Mouse (Mus musculus): ENCODE data around the gene Wfdc8. TPM values are rescaled to one million over a fixed set of nuclear protein-coding genes. Genes with fewer than 3 reads are reported as not detected.

The Wfdc8 gene
- polyA plus RNA-seq, 1 experiment from 2014 or later: not detected

Other genes with a start within 250 kb of the Wfdc8 start
- gene Slpi, start 224.5 kb downstream of the Wfdc8 start, polyA plus RNA-seq (2014; fragmentation: Nextera tagmentation; extraction: Ambion mirVana): 0.32 and 0.79 TPM in 2 replicates
- not detected in 2 replicates for gene Rbpjl, start 210.5 kb downstream of the Wfdc8 start, polyA plus RNA-seq (2014; fragmentation: Nextera tagmentation; extraction: Ambion mirVana)
- gene Matn4, start 208.5 kb downstream of the Wfdc8 start, polyA plus RNA-seq (2014; fragmentation: Nextera tagmentation; extraction: Ambion mirVana): 1.2 and 1.3 TPM in 2 replicates
- 19.2 and 24.1 TPM in 2 replicates for gene Sdc4, start 169.7 kb downstream of the Wfdc8 start, polyA plus RNA-seq (2014; fragmentation: Nextera tagmentation; extraction: Ambion mirVana)
- gene Sys1, start 156.7 kb downstream of the Wfdc8 start, polyA plus RNA-seq (2014; fragmentation: Nextera tagmentation; extraction: Ambion mirVana): 53.3 and 58.3 TPM in 2 replicates
- gene Gm20458, start 152.7 kb downstream of the Wfdc8 start, polyA plus RNA-seq (2014; fragmentation: Nextera tagmentation; extraction: Ambion mirVana): 2.6 and 4.3 TPM in 2 replicates
- not detected in 2 replicates for gene Trp53tg5, start 139.9 kb downstream of the Wfdc8 start, polyA plus RNA-seq (2014; fragmentation: Nextera tagmentation; extraction: Ambion mirVana)
- gene Dbndd2, start 127.5 kb downstream of the Wfdc8 start, polyA plus RNA-seq (2014; fragmentation: Nextera tagmentation; extraction: Ambion mirVana): 1.6 and 4.2 TPM in 2 replicates
- gene Pigt, start 116.1 kb downstream of the Wfdc8 start, polyA plus RNA-seq (2014; fragmentation: Nextera tagmentation; extraction: Ambion mirVana): 38.4 and 43.3 TPM in 2 replicates
- gene Wfdc2, start 51.2 kb downstream of the Wfdc8 start, polyA plus RNA-seq (2014; fragmentation: Nextera tagmentation; extraction: Ambion mirVana): 47.1 and 52.2 TPM in 2 replicates
- not detected in 2 replicates for gene Spint3, start 40.2 kb downstream of the Wfdc8 start, polyA plus RNA-seq (2014; fragmentation: Nextera tagmentation; extraction: Ambion mirVana)
- gene Wfdc6a, start 28.2 kb downstream of the Wfdc8 start, polyA plus RNA-seq (2014; fragmentation: Nextera tagmentation; extraction: Ambion mirVana): not detected in 2 replicates
- gene Eppin, start 20.0 kb downstream of the Wfdc8 start, polyA plus RNA-seq (2014; fragmentation: Nextera tagmentation; extraction: Ambion mirVana): not detected in 2 replicates
- not detected in 2 replicates for gene Wfdc6b, start 104 bp downstream of the Wfdc8 start, polyA plus RNA-seq (2014; fragmentation: Nextera tagmentation; extraction: Ambion mirVana)
- gene Wfdc16, start 25.2 kb upstream of the Wfdc8 start, polyA plus RNA-seq (2014; fragmentation: Nextera tagmentation; extraction: Ambion mirVana): not detected in 2 replicates
- gene Wfdc10, start 42.4 kb upstream of the Wfdc8 start, polyA plus RNA-seq (2014; fragmentation: Nextera tagmentation; extraction: Ambion mirVana): not detected in 2 replicates
- not detected in 2 replicates for gene Wfdc9, start 43.0 kb upstream of the Wfdc8 start, polyA plus RNA-seq (2014; fragmentation: Nextera tagmentation; extraction: Ambion mirVana)
- gene Wfdc11, start 60.5 kb upstream of the Wfdc8 start, polyA plus RNA-seq (2014; fragmentation: Nextera tagmentation; extraction: Ambion mirVana): not detected in 2 replicates
- not detected in 2 replicates for gene Wfdc13, start 71.5 kb upstream of the Wfdc8 start, polyA plus RNA-seq (2014; fragmentation: Nextera tagmentation; extraction: Ambion mirVana)
- gene Spint4, start 84.9 kb upstream of the Wfdc8 start, polyA plus RNA-seq (2014; fragmentation: Nextera tagmentation; extraction: Ambion mirVana): not detected in 2 replicates
- gene Spint5, start 101.7 kb upstream of the Wfdc8 start, polyA plus RNA-seq (2014; fragmentation: Nextera tagmentation; extraction: Ambion mirVana): not detected in 2 replicates
- gene Wfdc3, start 132.3 kb upstream of the Wfdc8 start, polyA plus RNA-seq (2014; fragmentation: Nextera tagmentation; extraction: Ambion mirVana): 0.38 and 0.46 TPM in 2 replicates
- gene Dnttip1, start 132.4 kb upstream of the Wfdc8 start, polyA plus RNA-seq (2014; fragmentation: Nextera tagmentation; extraction: Ambion mirVana): 82.0 and 83.1 TPM in 2 replicates
- gene Ube2c, start 156.3 kb upstream of the Wfdc8 start, polyA plus RNA-seq (2014; fragmentation: Nextera tagmentation; extraction: Ambion mirVana): 534 and 547 TPM in 2 replicates
- 4.3 and 11.2 TPM in 2 replicates for gene Tnnc2, start 166.3 kb upstream of the Wfdc8 start, polyA plus RNA-seq (2014; fragmentation: Nextera tagmentation; extraction: Ambion mirVana)
- gene Snx21, start 172.2 kb upstream of the Wfdc8 start, polyA plus RNA-seq (2014; fragmentation: Nextera tagmentation; extraction: Ambion mirVana): 9.9 and 10.5 TPM in 2 replicates
- gene Acot8, start 191.3 kb upstream of the Wfdc8 start, polyA plus RNA-seq (2014; fragmentation: Nextera tagmentation; extraction: Ambion mirVana): 9.6 and 11.6 TPM in 2 replicates
- 9.8 and 11.3 TPM in 2 replicates for gene Zswim3, start 191.5 kb upstream of the Wfdc8 start, polyA plus RNA-seq (2014; fragmentation: Nextera tagmentation; extraction: Ambion mirVana)
- gene Zswim1, start 209.1 kb upstream of the Wfdc8 start, polyA plus RNA-seq (2014; fragmentation: Nextera tagmentation; extraction: Ambion mirVana): 20.4 and 21.2 TPM in 2 replicates
- gene Spata25, start 214.9 kb upstream of the Wfdc8 start, polyA plus RNA-seq (2014; fragmentation: Nextera tagmentation; extraction: Ambion mirVana): 0.36 TPM in 1 of 2 replicates, not detected in the other
- gene Ctsa, start 219.2 kb upstream of the Wfdc8 start, polyA plus RNA-seq (2014; fragmentation: Nextera tagmentation; extraction: Ambion mirVana): 102 TPM in 2 replicates
- 3.0 and 4.7 TPM in 2 replicates for gene Neurl2, start 219.8 kb upstream of the Wfdc8 start, polyA plus RNA-seq (2014; fragmentation: Nextera tagmentation; extraction: Ambion mirVana)
- gene Pltp, start 244.1 kb upstream of the Wfdc8 start, polyA plus RNA-seq (2014; fragmentation: Nextera tagmentation; extraction: Ambion mirVana): 41.8 and 50.2 TPM in 2 replicates

Data from embryonic facial prominence, embryonic 11.5 days (tissue).